Mouse (Mus musculus): ENCODE data around the gene Mfap1b. TPM values are rescaled to one million over a fixed set of nuclear protein-coding genes. Genes with fewer than 3 reads are reported as not detected.

Gene Mfap1b
- polyA plus RNA-seq, 1 experiment from 2014 or later = 53.8 TPM

DNA sequence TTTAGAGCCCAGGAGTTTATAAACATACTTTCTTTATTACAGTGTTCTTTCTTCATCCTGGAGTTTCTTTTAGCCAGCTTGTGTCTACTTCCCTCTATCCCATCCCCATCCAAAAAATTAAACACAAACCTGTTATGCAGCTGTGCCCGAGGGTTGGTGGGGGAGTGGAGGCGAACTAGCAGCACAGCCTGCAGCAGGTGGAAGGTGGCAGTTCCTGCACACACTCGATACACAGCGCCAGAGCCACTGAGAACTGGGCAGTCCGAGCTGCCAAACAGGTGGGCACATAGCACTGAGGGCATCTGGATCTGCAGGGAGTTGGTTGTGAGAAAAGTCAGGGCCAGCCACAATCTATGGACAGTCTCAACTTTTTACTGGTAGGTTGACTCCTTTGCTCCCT, 18.3 kb downstream of the Mfap1b start:
- WGBS = 74% methylated on average over 5 of the region's 5 CpGs
- Histone ChIP-seq H3K4me3 (ENCODE audit: low read depth, low read length) (no peak overlapping the region), H3K36me3 (ENCODE audit: control insufficient read depth, insufficient read depth, low read length) (peaks cover 19% of the 10 kb centered on the region), H3K9ac (replicated peaks; ENCODE audit: low read depth, low read length) (no peak overlapping the region), H3K27ac (ENCODE audit: low read length) (no peak overlapping the region), H3K4me2 (replicated peaks; ENCODE audit: low read depth, low read length) (no peak overlapping the region), H3K4me1 (ENCODE audit: control insufficient read depth, insufficient read depth, low read length) (peaks cover 21% of the 10 kb centered on the region; the same call in 1 of the 2 replicates), H3K27me3 (ENCODE audit: control insufficient read depth, insufficient read depth, low read length) (no peaks in the 10 kb centered on the region), H3K9me3 (ENCODE audit: control insufficient read depth, low read depth, low read length) (no peaks in the 10 kb centered on the region)
- no peak for ATAC-seq (ENCODE audit: insufficient number of reproducible peaks, insufficient read depth, low FRiP score, low read depth)

DNA sequence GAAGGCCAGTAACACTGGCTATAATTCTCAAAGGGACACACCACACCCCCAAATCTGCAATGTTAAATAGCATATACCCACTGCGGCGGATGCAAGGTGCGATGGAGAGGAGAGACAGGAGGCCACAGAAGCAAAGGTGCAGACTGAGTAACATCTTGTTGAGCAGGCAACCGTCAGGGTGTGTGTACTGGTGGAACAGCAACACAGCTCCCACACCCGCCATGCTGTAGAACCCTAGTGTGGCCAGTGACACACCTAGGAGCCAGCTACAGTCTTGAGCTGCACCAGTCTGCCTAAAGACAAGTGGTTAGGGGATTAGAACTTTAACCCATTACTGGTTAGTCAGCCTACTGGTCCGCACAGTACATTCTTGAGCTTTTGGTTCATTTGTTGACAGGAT, 19.9 kb downstream of the Mfap1b start:
- Histone ChIP-seq H3K4me1 (ENCODE audit: control insufficient read depth, insufficient read depth, low read length) (peaks cover 25% of the 10 kb centered on the region; the same call in 1 of the 2 replicates), H3K9me3 (ENCODE audit: control insufficient read depth, low read depth, low read length) (no peaks in the 10 kb centered on the region), H3K9ac (replicated peaks; ENCODE audit: low read depth, low read length) (no peak overlapping the region), H3K36me3 (ENCODE audit: control insufficient read depth, insufficient read depth, low read length) (peaks cover 19% of the 10 kb centered on the region), H3K4me3 (ENCODE audit: low read depth, low read length) (no peak overlapping the region), H3K27ac (ENCODE audit: low read length) (no peak overlapping the region), H3K27me3 (ENCODE audit: control insufficient read depth, insufficient read depth, low read length) (no peaks in the 10 kb centered on the region), H3K4me2 (replicated peaks; ENCODE audit: low read depth, low read length) (no peak overlapping the region)
- 86% methylated on average over 6 of the region's 6 CpGs for WGBS
- no peak for ATAC-seq (ENCODE audit: insufficient number of reproducible peaks, insufficient read depth, low FRiP score, low read depth)

DNA sequence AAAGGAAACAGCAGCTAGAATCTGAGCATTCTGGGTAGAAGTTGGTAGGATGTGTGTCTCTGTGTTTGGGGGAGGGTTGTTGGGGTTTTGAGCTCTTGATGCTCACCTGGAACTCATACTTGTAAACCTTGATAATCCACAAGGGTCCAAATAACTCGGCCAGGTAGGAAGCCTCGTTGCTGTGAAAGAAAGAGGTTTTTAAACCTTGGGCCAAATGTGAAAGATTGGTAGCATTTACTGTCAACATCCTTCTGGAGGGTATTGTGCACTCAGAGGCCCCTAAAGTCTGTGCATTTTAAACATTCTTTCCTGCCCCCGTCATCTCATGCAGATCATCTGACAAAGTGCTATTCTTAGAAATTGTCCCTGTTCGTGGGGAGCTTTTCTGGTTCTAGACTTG, 20.9 kb downstream of the Mfap1b start, which contains the start of gene Hypk:
Gene Hypk (plus strand): TSS at position 301 of the 400 bp plus-strand sequence.
- Histone ChIP-seq H3K27ac (ENCODE audit: low read length) (no peak within 1 kb of the TSS), H3K4me2 (replicated peaks; ENCODE audit: low read depth, low read length) (no peak within 1 kb of the TSS), H3K4me3 (ENCODE audit: low read depth, low read length) (no peak within 1 kb of the TSS), H3K4me1 (ENCODE audit: control insufficient read depth, insufficient read depth, low read length) (peaks cover 25% of the 10 kb centered on the region; the same call in 1 of the 2 replicates), H3K27me3 (ENCODE audit: control insufficient read depth, insufficient read depth, low read length) (no peaks in the 10 kb centered on the region), H3K9me3 (ENCODE audit: control insufficient read depth, low read depth, low read length) (no peaks in the 10 kb centered on the region), H3K9ac (replicated peaks; ENCODE audit: low read depth, low read length) (no peak within 1 kb of the TSS), H3K36me3 (ENCODE audit: control insufficient read depth, insufficient read depth, low read length) (peaks cover 19% of the 10 kb centered on the region)
- ATAC-seq (ENCODE audit: insufficient number of reproducible peaks, insufficient read depth, low FRiP score, low read depth) = no peak
- 72% methylated on average over 4 of the region's 4 CpGs for WGBS

DNA sequence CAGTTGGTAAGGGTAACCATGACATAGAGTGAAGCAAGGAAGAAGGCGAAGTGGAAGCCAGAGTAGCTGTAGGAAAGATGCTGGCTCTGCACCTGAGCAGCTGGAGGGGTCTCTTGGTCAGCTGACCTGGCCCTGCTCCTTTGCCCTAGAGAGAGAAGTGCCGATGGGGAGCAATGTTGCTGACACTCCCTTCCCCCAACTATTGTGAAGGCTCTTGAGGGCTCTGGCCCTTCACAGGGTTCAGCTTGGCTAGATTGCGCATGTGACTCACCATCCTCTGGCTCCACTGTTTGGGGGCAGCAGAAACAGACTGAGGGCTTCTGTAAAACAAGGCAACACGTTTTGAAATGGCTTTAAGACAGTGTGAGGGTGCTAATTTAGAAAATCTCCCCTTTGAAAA, 21.5 kb downstream of the Mfap1b start:
- Histone ChIP-seq H3K9me3 (ENCODE audit: control insufficient read depth, low read depth, low read length) (no peaks in the 10 kb centered on the region), H3K27ac (ENCODE audit: low read length) (no peak overlapping the region), H3K4me1 (ENCODE audit: control insufficient read depth, insufficient read depth, low read length) (peaks cover 25% of the 10 kb centered on the region; the same call in 1 of the 2 replicates), H3K4me2 (replicated peaks; ENCODE audit: low read depth, low read length) (no peak overlapping the region), H3K36me3 (ENCODE audit: control insufficient read depth, insufficient read depth, low read length) (peaks cover 19% of the 10 kb centered on the region), H3K27me3 (ENCODE audit: control insufficient read depth, insufficient read depth, low read length) (no peaks in the 10 kb centered on the region), H3K4me3 (ENCODE audit: low read depth, low read length) (no peak overlapping the region), H3K9ac (replicated peaks; ENCODE audit: low read depth, low read length) (no peak overlapping the region)
- no peak for ATAC-seq (ENCODE audit: insufficient number of reproducible peaks, insufficient read depth, low FRiP score, low read depth)
- WGBS = 83% methylated on average over 4 of the region's 4 CpGs

DNA sequence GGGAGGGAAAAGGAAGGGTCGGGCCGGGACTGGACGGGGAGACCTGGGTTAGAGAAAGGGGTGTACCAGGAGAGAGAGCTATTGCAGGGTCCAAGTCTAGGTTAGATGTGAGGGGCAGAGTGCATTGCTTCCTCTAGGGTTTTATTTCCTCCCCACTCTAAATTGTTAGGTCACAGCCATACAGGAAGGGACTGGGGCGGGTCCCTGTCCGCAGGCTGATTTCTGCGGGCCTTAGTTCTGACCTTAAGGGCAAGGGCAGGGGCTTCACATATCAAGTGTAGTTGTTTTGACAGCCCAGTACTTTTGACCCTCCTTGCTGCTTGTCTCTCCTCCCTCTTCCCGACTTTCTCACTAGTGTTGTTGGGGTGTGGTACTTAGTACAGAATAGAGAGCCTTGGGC, 23.8 kb downstream of the Mfap1b start:
- WGBS = under 1% methylated on average over 7 of the region's 7 CpGs
- Histone ChIP-seq H3K4me3 (ENCODE audit: low read depth, low read length) (peak overlapping the region; percentile 92), H3K9me3 (ENCODE audit: control insufficient read depth, low read depth, low read length) (no peaks in the 10 kb centered on the region), H3K36me3 (ENCODE audit: control insufficient read depth, insufficient read depth, low read length) (peaks cover 19% of the 10 kb centered on the region), H3K27ac (ENCODE audit: low read length) (peak overlapping the region; percentile 96; the same call in 1 of the 2 replicates), H3K9ac (replicated peaks; ENCODE audit: low read depth, low read length) (peak overlapping the region; percentile 96), H3K27me3 (ENCODE audit: control insufficient read depth, insufficient read depth, low read length) (no peaks in the 10 kb centered on the region), H3K4me1 (ENCODE audit: control insufficient read depth, insufficient read depth, low read length) (peaks cover 17% of the 10 kb centered on the region; the same call in 1 of the 2 replicates), H3K4me2 (replicated peaks; ENCODE audit: low read depth, low read length) (peak overlapping the region; percentile 91)
- ATAC-seq (ENCODE audit: insufficient number of reproducible peaks, insufficient read depth, low FRiP score, low read depth) = no peak

GRCm38 (mm10) chr2:121449545-121450011, 24.3 kb downstream of the Mfap1b start:
- peaks cover 17% of the 10 kb centered on the region; the same call in 1 of the 2 replicates for H3K4me1 ChIP-seq (ENCODE audit: control insufficient read depth, insufficient read depth, low read length)
- H3K9ac ChIP-seq (replicated peaks; ENCODE audit: low read depth, low read length) = peak overlapping the region; percentile 96
- WGBS = under 1% methylated on average over 54 of the region's 54 CpGs
- H3K9me3 ChIP-seq (ENCODE audit: control insufficient read depth, low read depth, low read length) = no peaks in the 10 kb centered on the region
- peaks cover 19% of the 10 kb centered on the region for H3K36me3 ChIP-seq (ENCODE audit: control insufficient read depth, insufficient read depth, low read length)
- peak overlapping the region; percentile 91 for H3K4me2 ChIP-seq (replicated peaks; ENCODE audit: low read depth, low read length)
- H3K27ac ChIP-seq (ENCODE audit: low read length) = peak overlapping the region; percentile 96
- peak; percentile 39; the same call in 1 of the 2 replicates for ATAC-seq (ENCODE audit: insufficient number of reproducible peaks, insufficient read depth, low FRiP score, low read depth)
- H3K27me3 ChIP-seq (ENCODE audit: control insufficient read depth, insufficient read depth, low read length) = no peaks in the 10 kb centered on the region
- H3K4me3 ChIP-seq (ENCODE audit: low read depth, low read length) = peak overlapping the region; percentile 92

GRCm38 (mm10) chr2:121448739-121449535, 24.9 kb downstream of the Mfap1b start, which contains the start of gene Serf2:
Gene Serf2, plus strand, starts transcription at chr2:121449195.
- no peaks in the 10 kb centered on the region for H3K9me3 ChIP-seq (ENCODE audit: control insufficient read depth, low read depth, low read length)
- H3K36me3 ChIP-seq (ENCODE audit: control insufficient read depth, insufficient read depth, low read length) = peaks cover 19% of the 10 kb centered on the region
- 0% methylated on average over 63 of the region's 74 CpGs for WGBS
- H3K27me3 ChIP-seq (ENCODE audit: control insufficient read depth, insufficient read depth, low read length) = no peaks in the 10 kb centered on the region
- H3K4me1 ChIP-seq (ENCODE audit: control insufficient read depth, insufficient read depth, low read length) = peaks cover 17% of the 10 kb centered on the region; the same call in 1 of the 2 replicates
- peak; percentile 99 for ATAC-seq (ENCODE audit: insufficient number of reproducible peaks, insufficient read depth, low FRiP score, low read depth)
- H3K27ac ChIP-seq (ENCODE audit: low read length) = peak within 1 kb of the TSS; percentile 97
- H3K4me3 ChIP-seq (ENCODE audit: low read depth, low read length) = peak within 1 kb of the TSS; percentile 92
- H3K4me2 ChIP-seq (replicated peaks; ENCODE audit: low read depth, low read length) = peak within 1 kb of the TSS; percentile 91
- peak within 1 kb of the TSS; percentile 96 for H3K9ac ChIP-seq (replicated peaks; ENCODE audit: low read depth, low read length)

DNA sequence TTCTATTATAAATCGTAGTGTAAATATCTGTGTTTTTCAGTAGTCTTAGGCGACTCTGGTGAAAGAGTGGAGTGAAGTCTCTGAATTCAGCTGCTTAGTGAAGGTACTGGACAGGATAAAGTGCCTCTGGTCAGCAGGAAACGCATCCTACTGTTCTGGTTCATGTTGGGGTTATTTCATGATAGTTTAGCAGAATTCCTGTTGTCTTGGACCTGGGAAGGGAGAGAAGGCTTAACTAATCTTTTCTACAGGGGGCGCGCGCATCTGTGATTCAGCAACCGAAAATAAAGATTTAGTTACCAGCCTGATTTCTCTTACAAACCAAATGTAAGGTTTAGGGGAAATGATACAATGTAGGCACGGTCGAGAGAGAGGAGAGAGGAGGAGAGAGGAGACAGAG, 25.7 kb downstream of the Mfap1b start:
- Histone ChIP-seq H3K4me3 (ENCODE audit: low read depth, low read length) (peak overlapping the region; percentile 92), H3K36me3 (ENCODE audit: control insufficient read depth, insufficient read depth, low read length) (peaks cover 14% of the 10 kb centered on the region), H3K27ac (ENCODE audit: low read length) (peak overlapping the region; percentile 97), H3K27me3 (ENCODE audit: control insufficient read depth, insufficient read depth, low read length) (no peaks in the 10 kb centered on the region), H3K9ac (replicated peaks; ENCODE audit: low read depth, low read length) (peak overlapping the region; percentile 25; the same call in 1 of the 2 replicates), H3K4me2 (replicated peaks; ENCODE audit: low read depth, low read length) (peak overlapping the region; percentile 82), H3K4me1 (ENCODE audit: control insufficient read depth, insufficient read depth, low read length) (peaks cover 20% of the 10 kb centered on the region; the same call in 1 of the 2 replicates), H3K9me3 (ENCODE audit: control insufficient read depth, low read depth, low read length) (no peaks in the 10 kb centered on the region)
- 13% methylated on average over 9 of the region's 9 CpGs for WGBS
- no peak for ATAC-seq (ENCODE audit: insufficient number of reproducible peaks, insufficient read depth, low FRiP score, low read depth)
